Mouse (Mus musculus) testis, adult 2 months (tissue): Measurements from ENCODE around the gene Clca3a2.

Experiments used
- CTCF ChIP-seq: fragments of 200-500 bp; IDR thresholded peaks from 2 replicates; pipeline ENCODE4 v1.5.1; 2012; ENCODE audit warnings: low read depth, mild to moderate bottlenecking, inconsistent platforms, low read length, moderate library complexity; ENCODE audit not compliant: control insufficient read depth, insufficient read depth, insufficient replicate concordance
- POLR2A ChIP-seq: fragments of 200-500 bp; IDR thresholded peaks from 2 replicates; pipeline ENCODE4 v1.6.1; 2012; ENCODE audit warnings: low read depth, mild to moderate bottlenecking, inconsistent platforms, low read length, moderate library complexity; ENCODE audit not compliant: control insufficient read depth

- TF ChIP-seq CTCF (no peak), POLR2A (no peak)
Measured at GRCm38 (mm10) chr3:144827257-144827656, 8.0 kb upstream of the Clca3a2 start.
